Mouse (Mus musculus): ENCODE results near the gene Mpp3.

GRCm38 (mm10) chr11:101952541-101953341 is 75.5 kb downstream of the Mpp3 start:
- TF ChIP-seq GATA1 (IDR thresholded peaks at IDR 0.05; ENCODE audit: low read length) = no peak
- TF ChIP-seq TAL1 (IDR thresholded peaks at IDR 0.05; ENCODE audit: low read length) = no peak

Measured in erythroblast, embryonic 14.5 days (primary cell).